Mouse (Mus musculus): Measurements from ENCODE around the gene Gm9821. TPM values are rescaled to one million over a fixed set of nuclear protein-coding genes. Genes with fewer than 3 reads are reported as not detected.

The Gm9821 gene
- polyA plus RNA-seq, 1 experiment, result not detected

DNA sequence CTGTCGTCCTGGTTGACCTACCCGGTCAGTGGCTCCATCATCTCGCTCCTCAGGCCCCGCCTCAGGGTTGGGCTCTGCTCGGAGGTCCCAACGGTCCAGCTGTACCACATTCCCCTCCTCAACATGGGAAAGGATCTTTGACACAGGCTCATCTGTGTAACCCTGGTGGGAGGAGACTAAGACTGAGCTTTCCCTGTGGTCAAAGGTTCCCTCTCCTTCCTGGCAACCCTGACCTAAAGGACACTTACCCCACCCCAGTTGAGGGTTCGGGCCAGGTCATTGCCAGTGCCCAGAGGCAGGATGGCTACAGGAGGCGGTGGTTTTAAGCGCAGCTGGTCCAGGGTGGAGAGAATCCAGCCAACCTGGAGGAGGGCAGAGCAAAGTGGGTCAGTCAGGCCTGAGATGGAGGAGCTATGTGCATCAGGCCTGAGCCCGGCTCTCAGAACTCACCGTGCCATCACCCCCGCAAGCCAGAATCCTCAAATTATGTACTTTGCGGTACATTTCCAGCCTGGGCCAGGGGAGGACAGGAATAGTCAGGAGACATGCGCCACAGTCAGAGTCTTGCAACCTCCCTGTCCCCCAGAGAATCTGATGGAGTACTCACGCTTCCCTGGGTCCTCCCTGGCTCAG is 6.1 kb upstream of the Gm9821 start:
- peaks cover 9% of the 10 kb centered on the region for H3K4me1 ChIP-seq (ENCODE audit: control insufficient read depth)

DNA sequence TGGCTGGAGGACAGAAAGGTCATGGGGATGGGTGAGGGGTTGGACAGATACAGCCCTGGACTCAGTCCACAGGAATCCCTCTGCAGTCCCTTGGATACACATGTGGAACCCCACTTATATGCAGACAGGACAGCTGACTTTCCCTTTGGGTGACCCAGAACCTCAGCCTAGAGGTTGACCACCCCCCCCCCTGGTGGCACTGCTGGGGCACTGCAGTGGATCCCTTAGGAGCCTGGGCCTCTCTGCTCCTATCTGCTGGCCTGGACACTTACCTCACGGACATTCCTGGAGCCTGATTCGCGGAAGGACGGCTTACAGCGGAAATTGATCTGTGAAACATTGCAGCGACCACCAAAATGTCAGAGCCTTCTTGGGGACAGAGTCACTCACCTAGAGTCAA is 3.1 kb upstream of the Gm9821 start:
- H3K36me3 ChIP-seq (ENCODE audit: control insufficient read depth), result peaks cover 90% of the 10 kb centered on the region
- no peak overlapping the region for H3K4me3 ChIP-seq (replicated peaks)
- H3K9me3 ChIP-seq (ENCODE audit: control insufficient read depth, low read length), result no peaks in the 10 kb centered on the region
- TF ChIP-seq GATA1 (IDR thresholded peaks at IDR 0.05; ENCODE audit: low read length) (no peak), TAL1 (IDR thresholded peaks at IDR 0.05; ENCODE audit: low read length) (no peak)
- peaks cover 38% of the 10 kb centered on the region for H3K4me1 ChIP-seq (ENCODE audit: control insufficient read depth)
- no peaks in the 10 kb centered on the region for H3K27me3 ChIP-seq (ENCODE audit: control insufficient read depth)

More for the DNA sequence above, 6.1 kb upstream of the Gm9821 start:
- TF ChIP-seq GATA1 (IDR thresholded peaks at IDR 0.05; ENCODE audit: low read length) (no peak), TAL1 (IDR thresholded peaks at IDR 0.05; ENCODE audit: low read length) (no peak)
- H3K4me3 ChIP-seq (replicated peaks), result no peak overlapping the region
- H3K36me3 ChIP-seq (ENCODE audit: control insufficient read depth), result peaks cover 97% of the 10 kb centered on the region
- H3K27me3 ChIP-seq (ENCODE audit: control insufficient read depth), result no peaks in the 10 kb centered on the region
- no peaks in the 10 kb centered on the region for H3K9me3 ChIP-seq (ENCODE audit: control insufficient read depth, low read length)

DNA sequence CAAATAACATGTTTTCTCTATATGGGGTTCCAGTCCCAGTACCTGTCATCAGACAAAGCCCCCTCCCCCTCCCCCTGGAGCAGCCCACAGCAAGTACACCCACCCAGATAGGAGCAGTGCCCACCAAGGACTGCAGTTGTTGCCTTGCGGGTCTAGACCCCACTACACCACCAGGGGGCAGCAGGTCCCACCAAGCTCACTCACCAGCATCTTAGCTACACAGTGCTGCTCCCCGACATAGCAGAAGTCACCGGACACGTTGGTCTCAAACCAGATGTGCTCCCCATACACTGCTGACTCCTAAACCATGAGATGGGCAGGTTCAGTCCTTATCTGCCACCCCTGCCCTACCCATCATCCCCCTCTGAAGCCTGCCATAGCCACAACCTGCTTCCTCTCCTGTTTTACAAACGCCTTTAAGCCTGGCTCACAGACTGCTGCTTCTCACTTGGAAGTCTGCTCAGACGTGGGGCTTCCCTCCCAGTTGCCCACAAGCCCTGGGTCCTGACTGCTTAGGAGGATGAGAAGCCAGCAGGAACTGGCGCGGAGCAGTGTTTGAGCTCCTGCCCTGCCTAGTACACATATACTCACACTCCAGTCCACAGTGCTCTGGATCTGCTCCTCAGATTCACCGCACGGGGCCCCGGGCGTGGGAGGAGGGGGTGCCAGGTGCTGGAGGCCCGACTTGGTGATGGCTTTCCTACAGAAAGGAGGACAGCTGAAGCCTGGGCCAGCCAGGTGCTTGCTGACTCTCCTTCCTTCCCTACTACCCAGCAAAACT is 1.1 kb upstream of the Gm9821 start:
- H3K9me3 ChIP-seq (ENCODE audit: control insufficient read depth, low read length), result no peaks in the 10 kb centered on the region
- no peak overlapping the region for H3K4me3 ChIP-seq (replicated peaks)
- H3K27me3 ChIP-seq (ENCODE audit: control insufficient read depth), result no peaks in the 10 kb centered on the region
- peaks cover 81% of the 10 kb centered on the region for H3K36me3 ChIP-seq (ENCODE audit: control insufficient read depth)
- TF ChIP-seq GATA1 (IDR thresholded peaks at IDR 0.05; ENCODE audit: low read length) (no peak), TAL1 (IDR thresholded peaks at IDR 0.05; ENCODE audit: low read length) (no peak)
- peaks cover 58% of the 10 kb centered on the region for H3K4me1 ChIP-seq (ENCODE audit: control insufficient read depth)

DNA sequence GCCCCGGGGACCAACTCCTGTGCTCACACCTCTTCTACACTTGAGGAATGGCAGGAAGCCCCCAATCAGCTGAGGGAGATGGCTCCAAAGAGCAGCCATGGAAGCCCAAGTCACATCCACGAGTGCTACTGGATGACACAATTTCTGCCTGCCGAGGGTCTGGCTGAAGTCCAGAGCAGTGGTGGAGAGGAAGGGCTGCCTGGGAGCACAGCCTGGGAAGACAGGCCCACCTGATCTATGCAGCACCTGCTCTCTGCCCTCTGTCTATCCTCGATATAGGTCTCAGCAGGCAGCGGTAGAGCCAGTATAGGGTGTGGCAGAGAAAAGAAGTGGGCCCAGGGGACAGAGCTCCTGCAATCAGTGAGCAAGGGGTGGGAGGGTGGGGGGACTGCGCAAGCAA is 1.3 kb downstream of the Gm9821 start:
- H3K9me3 ChIP-seq (ENCODE audit: control insufficient read depth, low read length), result no peaks in the 10 kb centered on the region
- TF ChIP-seq TAL1 (IDR thresholded peaks at IDR 0.05; ENCODE audit: low read length) (no peak), GATA1 (IDR thresholded peaks at IDR 0.05; ENCODE audit: low read length) (no peak)
- H3K4me1 ChIP-seq (ENCODE audit: control insufficient read depth), result peaks cover 81% of the 10 kb centered on the region
- H3K27me3 ChIP-seq (ENCODE audit: control insufficient read depth), result no peaks in the 10 kb centered on the region
- H3K36me3 ChIP-seq (ENCODE audit: control insufficient read depth), result peaks cover 65% of the 10 kb centered on the region
- H3K4me3 ChIP-seq (replicated peaks), result peak overlapping the region; percentile 10

DNA sequence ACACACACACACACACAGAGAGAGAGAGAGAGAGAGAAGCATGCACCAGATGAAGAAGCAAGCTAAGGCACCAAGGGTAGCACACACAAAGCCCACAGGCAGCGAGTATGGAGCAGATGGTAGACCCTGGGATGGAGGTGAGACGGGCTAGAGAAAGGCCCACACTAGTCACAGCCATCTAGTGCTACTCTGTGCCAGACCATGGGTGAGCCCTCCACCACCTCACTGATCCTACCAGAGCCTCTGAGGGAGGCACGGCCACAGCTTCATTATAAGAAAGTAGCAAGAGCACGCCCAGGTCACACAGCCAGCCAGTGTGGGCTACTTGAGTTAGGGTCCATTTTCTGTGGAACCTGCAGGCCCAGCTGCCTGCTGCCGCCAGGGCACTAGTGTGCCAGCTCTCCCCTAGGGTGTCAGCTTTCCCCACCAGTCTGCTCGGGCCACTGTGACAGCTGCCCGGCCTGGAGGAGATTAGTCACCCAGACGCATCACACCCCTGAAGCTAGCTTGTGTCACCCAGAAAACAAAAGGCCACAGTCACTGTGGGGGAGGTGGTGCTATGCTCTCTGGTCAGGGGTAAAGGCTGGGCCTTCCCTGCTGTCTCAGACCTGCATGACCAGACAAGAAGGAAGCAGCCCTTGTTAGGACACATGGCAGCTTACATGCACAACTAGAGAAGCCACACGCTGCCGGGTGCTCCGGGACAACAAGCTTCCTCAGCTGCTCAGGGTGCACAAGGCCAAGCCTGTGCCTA is 2.1 kb downstream of the Gm9821 start:
- Histone ChIP-seq H3K4me1 (ENCODE audit: control insufficient read depth) (peaks cover 89% of the 10 kb centered on the region), H3K27me3 (ENCODE audit: control insufficient read depth) (no peaks in the 10 kb centered on the region), H3K4me3 (replicated peaks) (peak overlapping the region; percentile 61), H3K9me3 (ENCODE audit: control insufficient read depth, low read length) (no peaks in the 10 kb centered on the region), H3K36me3 (ENCODE audit: control insufficient read depth) (peaks cover 61% of the 10 kb centered on the region)
- no peak for TF ChIP-seq GATA1 (IDR thresholded peaks at IDR 0.05; ENCODE audit: low read length)
- peak; percentile 3; the same call in 1 of the 3 replicates for TF ChIP-seq TAL1 (IDR thresholded peaks at IDR 0.05; ENCODE audit: low read length)

DNA sequence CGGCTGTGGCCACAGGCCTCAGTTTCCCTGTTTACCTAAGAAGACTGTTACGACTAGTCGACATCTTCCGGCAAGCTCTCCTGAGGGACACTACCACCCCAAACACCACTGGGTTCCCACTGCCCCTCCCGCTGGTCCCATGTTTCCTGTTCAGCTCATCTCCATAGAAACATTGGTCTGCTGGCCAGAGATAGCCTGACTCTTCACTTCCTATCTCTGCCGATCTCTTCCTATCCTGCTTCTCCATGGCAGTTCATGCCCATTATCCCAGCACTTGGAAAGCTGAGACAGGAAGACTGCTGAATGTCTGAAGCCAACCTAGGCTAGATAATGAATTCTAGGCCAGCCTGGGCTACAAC is 2.6 kb downstream of the Gm9821 start:
- Histone ChIP-seq H3K9me3 (ENCODE audit: control insufficient read depth, low read length) (no peaks in the 10 kb centered on the region), H3K27me3 (ENCODE audit: control insufficient read depth) (no peaks in the 10 kb centered on the region), H3K36me3 (ENCODE audit: control insufficient read depth) (peaks cover 55% of the 10 kb centered on the region), H3K4me1 (ENCODE audit: control insufficient read depth) (peaks cover 93% of the 10 kb centered on the region), H3K4me3 (replicated peaks) (peak overlapping the region; percentile 61)
- TF ChIP-seq GATA1 (IDR thresholded peaks at IDR 0.05; ENCODE audit: low read length), result peak; percentile 85
- TF ChIP-seq TAL1 (IDR thresholded peaks at IDR 0.05; ENCODE audit: low read length), result peak; percentile 51; the same call in 2 of the 3 replicates

DNA sequence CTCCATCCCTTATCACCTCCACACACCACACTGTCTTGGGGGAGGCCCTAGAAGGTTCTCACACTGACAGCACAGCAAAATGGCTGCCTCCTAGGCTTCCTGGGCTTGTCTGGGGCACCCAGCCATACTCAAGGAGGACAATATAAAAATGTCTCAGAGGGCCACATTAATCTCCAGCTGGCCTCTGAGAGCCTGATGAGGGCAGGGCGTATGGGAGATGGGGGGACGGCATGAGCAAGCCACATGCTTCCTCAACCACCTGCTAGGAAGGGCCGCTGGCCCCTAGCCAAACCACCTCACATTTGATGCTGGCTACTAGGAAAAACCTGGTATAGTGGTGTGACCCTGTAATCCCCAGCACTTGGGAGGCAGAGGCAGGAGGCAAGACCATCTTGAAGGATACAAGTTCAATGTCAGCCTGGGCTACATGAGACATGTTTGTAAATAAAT is 3.3 kb downstream of the Gm9821 start:
- TF ChIP-seq TAL1 (IDR thresholded peaks at IDR 0.05; ENCODE audit: low read length) (no peak), GATA1 (IDR thresholded peaks at IDR 0.05; ENCODE audit: low read length) (no peak)
- H3K4me3 ChIP-seq (replicated peaks), result peak overlapping the region; percentile 61
- H3K4me1 ChIP-seq (ENCODE audit: control insufficient read depth), result peaks cover 97% of the 10 kb centered on the region
- no peaks in the 10 kb centered on the region for H3K27me3 ChIP-seq (ENCODE audit: control insufficient read depth)
- peaks cover 52% of the 10 kb centered on the region for H3K36me3 ChIP-seq (ENCODE audit: control insufficient read depth)
- H3K9me3 ChIP-seq (ENCODE audit: control insufficient read depth, low read length), result no peaks in the 10 kb centered on the region

DNA sequence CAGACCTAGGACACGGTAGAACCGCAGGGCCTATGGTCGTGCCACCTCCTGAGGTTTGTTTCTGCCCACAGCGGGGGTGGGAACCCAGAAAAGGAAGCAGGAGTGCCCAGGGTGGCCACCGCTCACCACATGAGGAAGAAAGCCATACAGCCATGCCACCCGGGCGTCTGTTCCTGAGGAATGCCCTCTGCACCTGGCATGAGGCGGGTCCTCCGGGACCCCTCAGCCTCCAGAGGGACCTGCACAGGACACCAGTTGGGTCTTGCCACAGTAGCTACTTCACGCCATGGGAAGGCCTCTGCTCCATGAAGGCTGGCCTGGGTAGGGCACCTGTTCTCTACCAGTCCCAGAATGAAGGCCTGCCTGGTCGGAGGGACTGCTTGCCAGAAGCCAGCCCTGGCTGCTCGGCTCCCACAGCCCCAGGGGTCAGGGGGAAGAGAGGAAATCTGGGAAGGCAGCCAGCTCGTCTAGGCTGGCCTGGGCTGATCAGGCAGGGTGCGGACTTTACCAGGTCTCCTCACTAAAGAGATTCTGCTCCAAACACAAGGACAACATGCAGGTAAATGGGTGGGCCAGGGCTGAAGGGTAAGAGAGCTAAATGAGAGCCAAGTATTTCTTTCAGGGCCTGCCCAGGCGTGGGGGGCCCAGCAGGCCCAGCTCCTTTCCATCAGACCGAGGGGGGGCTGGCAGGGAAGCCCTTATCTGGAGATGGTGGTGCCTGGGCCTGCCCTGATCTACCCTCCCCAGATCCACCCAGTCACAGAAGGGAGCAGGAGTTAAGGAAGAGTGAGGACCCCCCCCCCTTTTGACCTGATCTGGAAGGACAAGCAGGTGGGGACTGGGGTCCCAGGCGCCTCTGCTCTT is 4.1 kb downstream of the Gm9821 start:
- H3K36me3 ChIP-seq (ENCODE audit: control insufficient read depth), result peaks cover 45% of the 10 kb centered on the region
- peaks cover 93% of the 10 kb centered on the region for H3K4me1 ChIP-seq (ENCODE audit: control insufficient read depth)
- peak; percentile 31; the same call in 1 of the 2 replicates for TF ChIP-seq GATA1 (IDR thresholded peaks at IDR 0.05; ENCODE audit: low read length)
- peak; percentile 40; the same call in 1 of the 3 replicates for TF ChIP-seq TAL1 (IDR thresholded peaks at IDR 0.05; ENCODE audit: low read length)
- no peaks in the 10 kb centered on the region for H3K9me3 ChIP-seq (ENCODE audit: control insufficient read depth, low read length)
- H3K27me3 ChIP-seq (ENCODE audit: control insufficient read depth), result no peaks in the 10 kb centered on the region
- peak overlapping the region; percentile 61 for H3K4me3 ChIP-seq (replicated peaks)
